Mouse (Mus musculus) right cerebral cortex, postnatal 14 days (tissue): ENCODE data around the gene Cd81.

Source experiments
- DNase-seq: peaks from one replicate; pipeline ENCODE4 v3.0.0; 2022

Gene Cd81

GRCm38 (mm10) chr7:143072605-143073004 lies 20.1 kb downstream of the Cd81 start:
- DNase-seq, result no peak

- DNase-seq, result peak; percentile 27
These were observed 20.5 kb downstream of the Cd81 start for GRCm38 (mm10) chr7:143073086-143073485.

- no peak for DNase-seq
These were observed 22.9 kb downstream of the Cd81 start for GRCm38 (mm10) chr7:143075394-143075793.

GRCm38 (mm10) chr7:143077351-143077750 lies 24.8 kb downstream of the Cd81 start:
- no peak for DNase-seq

GRCm38 (mm10) chr7:143082024-143082423 lies 29.5 kb downstream of the Cd81 start:
- no peak for DNase-seq

- no peak for DNase-seq
These were observed 31.2 kb downstream of the Cd81 start for GRCm38 (mm10) chr7:143083708-143084107.

- peak; percentile 60 for DNase-seq
These were observed 33.8 kb downstream of the Cd81 start for GRCm38 (mm10) chr7:143086366-143086765.

GRCm38 (mm10) chr7:143087070-143087579 lies 34.6 kb downstream of the Cd81 start:
- DNase-seq, result peak; percentile 53

GRCm38 (mm10) chr7:143093847-143094246 lies 41.3 kb downstream of the Cd81 start:
- DNase-seq, result no peak

GRCm38 (mm10) chr7:143094592-143095553 lies 42.3 kb downstream of the Cd81 start, which contains the start of gene Trpm5:
Gene Trpm5, minus strand, starts transcription at chr7:143094642.
- DNase-seq, result peak; percentile 44

GRCm38 (mm10) chr7:143095554-143095907 lies 43.0 kb downstream of the Cd81 start:
- DNase-seq, result no peak

- no peak for DNase-seq
These were observed 48.2 kb downstream of the Cd81 start for GRCm38 (mm10) chr7:143100759-143101158.

GRCm38 (mm10) chr7:143105258-143105897 lies 52.8 kb downstream of the Cd81 start:
- no peak for DNase-seq

GRCm38 (mm10) chr7:143106062-143106461 lies 53.5 kb downstream of the Cd81 start, which contains the start of gene Kcnq1:
Gene Kcnq1, plus strand, starts transcription at chr7:143106362.
- no peak for DNase-seq

- no peak for DNase-seq
These were observed 54.3 kb downstream of the Cd81 start for GRCm38 (mm10) chr7:143106672-143107465.

GRCm38 (mm10) chr7:143108200-143108599 lies 55.7 kb downstream of the Cd81 start:
- DNase-seq, result no peak

- DNase-seq, result no peak
These were observed 56.6 kb downstream of the Cd81 start for GRCm38 (mm10) chr7:143108996-143109660.

GRCm38 (mm10) chr7:143109696-143110095 lies 57.2 kb downstream of the Cd81 start:
- no peak for DNase-seq

- no peak for DNase-seq
These were observed 58.3 kb downstream of the Cd81 start for GRCm38 (mm10) chr7:143110803-143111202.

- no peak for DNase-seq
These were observed 59.2 kb downstream of the Cd81 start for GRCm38 (mm10) chr7:143111719-143112118.

- no peak for DNase-seq
These were observed 59.9 kb downstream of the Cd81 start for GRCm38 (mm10) chr7:143112395-143112794.

GRCm38 (mm10) chr7:143114773-143115172 lies 62.2 kb downstream of the Cd81 start:
- no peak for DNase-seq
